Mouse (Mus musculus): Measurements from ENCODE around the gene Aifm3. TPM values are rescaled to one million over a fixed set of nuclear protein-coding genes. Genes with fewer than 3 reads are reported as not detected.

Gene Aifm3
- polyA plus RNA-seq, 1 experiment from 2014 or later: 5.4 TPM

Other genes with a start within 250 kb of the Aifm3 start
- 12.7 and 17.6 TPM in 2 replicates for gene Tmem191c, start 213.5 kb upstream of the Aifm3 start, polyA plus RNA-seq (2015; fragmentation: Nextera tagmentation; extraction: Ambion mirVana)
- 3.1 and 4.2 TPM in 2 replicates for gene Serpind1, start 158.2 kb upstream of the Aifm3 start, polyA plus RNA-seq (2015; fragmentation: Nextera tagmentation; extraction: Ambion mirVana)
- 13.5 and 14.4 TPM in 2 replicates for gene Snap29, start 83.6 kb upstream of the Aifm3 start, polyA plus RNA-seq (2015; fragmentation: Nextera tagmentation; extraction: Ambion mirVana)
- gene Pi4ka, start 83.3 kb upstream of the Aifm3 start, polyA plus RNA-seq (2015; fragmentation: Nextera tagmentation; extraction: Ambion mirVana): 25.9 and 30.1 TPM in 2 replicates
- gene Crkl, start 37.6 kb upstream of the Aifm3 start, polyA plus RNA-seq (2015; fragmentation: Nextera tagmentation; extraction: Ambion mirVana): 53.3 and 57.8 TPM in 2 replicates
- gene Lztr1, start 19.1 kb downstream of the Aifm3 start, polyA plus RNA-seq (2015; fragmentation: Nextera tagmentation; extraction: Ambion mirVana): 72.7 and 82.6 TPM in 2 replicates
- gene Thap7, start 41.5 kb downstream of the Aifm3 start, polyA plus RNA-seq (2015; fragmentation: Nextera tagmentation; extraction: Ambion mirVana): 52.7 and 54.0 TPM in 2 replicates
- 0.27 and 0.29 TPM in 2 replicates for gene Lrrc74b, start 71.6 kb downstream of the Aifm3 start, polyA plus RNA-seq (2015; fragmentation: Nextera tagmentation; extraction: Ambion mirVana)
- 0.60 and 0.80 TPM in 2 replicates for gene P2rx6, start 72.3 kb downstream of the Aifm3 start, polyA plus RNA-seq (2015; fragmentation: Nextera tagmentation; extraction: Ambion mirVana)
- 25.0 and 29.4 TPM in 2 replicates for gene Slc7a4, start 93.6 kb downstream of the Aifm3 start, polyA plus RNA-seq (2015; fragmentation: Nextera tagmentation; extraction: Ambion mirVana)
- 26.8 and 27.5 TPM in 2 replicates for gene Smpd4, start 129.7 kb downstream of the Aifm3 start, polyA plus RNA-seq (2015; fragmentation: Nextera tagmentation; extraction: Ambion mirVana)
- gene Ccdc74a, start 156.9 kb downstream of the Aifm3 start, polyA plus RNA-seq (2015; fragmentation: Nextera tagmentation; extraction: Ambion mirVana): 4.0 and 6.7 TPM in 2 replicates
- 38.0 and 43.0 TPM in 2 replicates for gene Med15, start 243.3 kb downstream of the Aifm3 start, polyA plus RNA-seq (2015; fragmentation: Nextera tagmentation; extraction: Ambion mirVana)

Data from intestine, embryonic 15.5 days (tissue).